Mouse (Mus musculus): Measurements from ENCODE around the gene Tbc1d23.
"Not testable (repeated sequence)": the region's sequence is repeated elsewhere in the genome, so short reads cannot be mapped to it uniquely, and the experiment has no call there.

Gene Tbc1d23

DNA sequence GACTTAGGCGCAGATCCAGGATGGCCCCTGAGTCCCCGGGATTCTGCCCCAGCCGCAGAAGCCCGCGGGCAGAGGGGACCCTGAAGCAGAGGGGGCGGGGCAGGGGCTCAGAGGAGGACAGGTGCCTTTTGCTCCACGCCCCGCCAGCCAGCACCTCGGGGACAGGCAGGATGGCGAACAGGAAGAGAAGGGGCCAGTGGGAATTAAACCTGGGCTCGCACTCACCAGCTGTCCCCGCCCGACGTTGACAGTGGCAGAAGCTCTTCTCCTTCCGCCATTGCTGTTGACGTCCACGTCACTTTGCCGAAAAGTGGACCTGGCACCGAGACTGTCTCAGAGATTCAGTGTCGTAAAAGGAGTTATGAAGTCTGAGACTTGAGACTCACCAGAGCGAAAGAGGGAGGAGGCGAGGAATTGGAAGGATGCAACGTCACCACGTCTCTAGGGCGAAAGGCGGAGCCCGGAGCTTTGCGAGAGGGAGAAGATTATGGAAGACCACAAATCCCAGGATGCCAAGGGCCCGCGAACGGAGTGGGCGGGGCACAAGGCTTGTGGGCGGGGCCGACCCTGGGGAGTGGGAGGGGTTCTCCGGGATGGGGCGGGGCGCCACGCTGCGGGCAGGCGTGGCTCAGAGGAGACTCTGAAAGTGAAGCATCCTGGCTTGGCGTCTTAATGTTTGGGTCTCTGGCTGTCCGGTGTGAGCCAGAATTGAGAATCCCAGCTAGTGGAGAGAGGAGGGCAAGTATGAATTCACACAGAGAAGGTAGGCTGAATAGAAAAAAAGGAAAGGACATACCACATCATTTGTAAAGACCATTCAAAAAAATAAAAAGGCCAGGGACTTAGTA lies at the start of gene Tbc1d23:
TSS of gene Tbc1d23 (minus strand) at position 416 of the 848 bp plus-strand sequence.
- in situ Hi-C loops (cut with MseI, MboI), result no loop called here

GRCm38 (mm10) chr16:57280221-57281217 lies 49.2 kb upstream of the Tbc1d23 start:
- in situ Hi-C loops (cut with MseI, MboI), result no loop called here

DNA sequence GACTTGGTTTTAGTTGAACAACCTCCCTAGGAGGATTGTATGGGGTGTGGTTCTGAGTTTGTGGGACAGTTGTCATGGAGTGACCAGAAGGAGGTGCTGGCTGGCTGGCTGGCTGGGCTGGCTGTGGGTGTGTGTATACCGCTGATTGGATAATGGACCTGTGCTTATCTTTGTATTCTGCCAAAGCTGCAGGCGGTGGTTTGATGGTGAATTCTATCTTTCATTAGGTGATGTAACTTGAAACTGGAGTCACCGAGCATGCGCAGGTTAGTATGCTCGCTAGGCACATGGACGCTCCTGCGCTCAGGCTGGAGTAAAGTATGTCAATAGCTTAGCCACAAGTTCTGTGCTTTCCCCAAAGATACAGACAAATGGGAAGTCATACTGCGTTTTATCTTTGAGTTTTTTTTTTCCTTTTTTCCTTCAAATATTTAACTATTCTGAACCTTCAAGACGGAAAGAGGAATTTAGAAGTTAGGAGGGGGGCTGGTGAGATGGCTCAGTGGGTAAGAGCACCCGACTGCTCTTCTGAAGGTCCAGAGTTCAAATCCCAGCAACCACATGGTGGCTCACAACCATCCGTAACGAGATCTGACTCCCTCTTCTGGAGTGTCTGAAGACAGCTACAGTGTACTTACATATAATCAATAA lies 47.8 kb upstream of the Tbc1d23 start:
- in situ Hi-C loops (cut with MseI, MboI), result no loop called here

DNA sequence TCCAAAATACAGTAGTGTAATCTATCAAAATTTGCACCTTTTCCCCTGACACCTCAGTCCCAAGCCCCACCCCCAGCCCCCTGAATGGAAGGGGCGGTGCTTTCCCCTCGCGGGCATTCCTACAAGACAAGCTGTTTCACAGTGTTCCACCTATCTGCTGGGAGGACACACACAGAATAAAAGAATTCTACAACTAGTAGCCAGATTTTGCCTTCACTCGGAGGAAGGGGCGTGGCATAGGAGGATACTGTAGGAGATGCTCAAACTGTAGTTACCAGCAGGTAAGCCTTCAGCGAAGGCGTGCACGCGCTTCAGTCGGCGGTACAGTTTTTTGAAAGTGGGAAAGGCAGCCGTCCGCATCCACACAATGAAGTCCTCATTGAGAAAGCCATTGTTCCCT lies 38.4 kb upstream of the Tbc1d23 start:
- in situ Hi-C loops (cut with MseI, MboI), result no loop called here

DNA sequence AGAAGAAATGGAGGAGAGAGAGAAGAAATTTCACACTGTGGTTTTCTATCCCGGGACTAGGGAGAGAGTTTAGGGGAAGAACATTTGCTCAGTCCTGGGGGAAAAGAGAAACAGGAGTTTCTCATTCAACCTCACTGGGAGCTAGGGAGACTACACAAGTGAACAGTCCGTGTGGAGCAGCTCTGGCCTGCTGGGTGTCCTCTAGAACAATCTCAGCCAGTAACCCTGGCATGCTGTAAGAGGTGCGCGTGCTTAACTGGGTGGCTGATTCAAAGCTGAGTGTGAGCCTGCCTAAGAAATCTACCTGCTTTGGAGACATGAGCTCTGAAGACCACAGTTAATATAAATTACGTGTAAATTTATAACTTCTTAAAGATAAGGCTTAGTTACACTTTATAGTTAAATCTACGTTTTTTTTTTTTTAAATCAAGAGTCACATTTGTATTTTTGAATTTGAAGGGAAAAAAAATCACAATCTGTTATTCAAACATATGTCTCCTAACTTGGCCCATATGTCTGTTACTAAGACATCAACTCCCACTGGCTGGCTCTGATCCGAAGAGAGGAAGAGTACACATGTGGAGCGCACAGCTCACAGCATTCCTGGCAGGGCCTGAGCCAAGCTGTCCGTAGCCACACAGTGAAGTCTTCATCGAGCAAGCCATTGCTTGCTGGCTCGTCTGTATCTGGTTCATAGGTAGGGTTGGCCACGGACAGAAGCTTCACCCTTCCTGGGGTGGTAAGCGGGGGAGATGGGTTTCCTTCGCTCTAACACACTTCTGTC lies 36.9 kb upstream of the Tbc1d23 start:
- in situ Hi-C loops (cut with MseI, MboI), result no loop called here

- in situ Hi-C loops (cut with MseI, MboI), result no loop called here
Observed at GRCm38 (mm10) chr16:57267068-57267467, 35.8 kb upstream of the Tbc1d23 start.

DNA sequence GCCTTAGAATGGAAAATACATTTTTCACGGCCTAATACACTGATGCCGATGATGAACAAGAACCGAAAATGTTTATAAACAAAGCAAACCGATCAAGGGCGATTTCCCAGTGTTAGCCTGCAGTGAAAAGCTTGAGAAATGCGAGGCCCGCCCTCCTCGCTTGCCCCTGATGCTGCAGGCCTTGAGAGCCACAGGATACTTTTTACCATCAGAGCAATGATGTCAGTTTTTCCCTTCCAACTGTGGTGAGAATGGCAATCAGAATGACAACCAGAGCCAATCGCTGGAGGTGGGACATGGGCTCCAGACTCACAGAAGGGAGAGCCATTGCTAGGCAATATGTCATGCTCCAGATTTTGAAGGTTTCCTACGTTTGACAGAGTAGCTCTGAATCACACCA lies 28.8 kb upstream of the Tbc1d23 start:
- in situ Hi-C loops (cut with MseI, MboI), result no loop called here

GRCm38 (mm10) chr16:57259356-57260083 lies 28.2 kb upstream of the Tbc1d23 start:
- in situ Hi-C loops (cut with MseI, MboI), result no loop called here

- in situ Hi-C loops (cut with MseI, MboI), result no loop called here
Observed at GRCm38 (mm10) chr16:57251589-57252421, 20.5 kb upstream of the Tbc1d23 start.

DNA sequence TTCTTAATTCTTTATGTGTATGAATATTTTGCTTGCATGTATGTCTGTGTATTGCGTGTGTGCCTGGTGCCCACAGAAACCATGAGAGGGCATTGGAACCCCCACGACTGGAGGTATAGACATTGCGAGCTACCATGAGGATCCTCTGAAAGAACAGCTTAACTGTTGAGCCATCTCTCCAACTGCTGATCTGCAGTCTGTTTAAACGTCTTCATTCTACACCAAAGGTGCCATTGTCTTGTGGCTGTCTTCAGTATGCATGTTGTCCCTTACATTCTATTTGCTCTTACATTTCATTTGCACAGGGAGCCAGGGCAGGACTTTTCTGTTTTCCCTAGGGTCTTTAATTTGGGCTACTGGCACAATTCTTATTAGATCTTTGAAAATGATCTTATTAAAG lies 19.7 kb upstream of the Tbc1d23 start:
- in situ Hi-C loops (cut with MseI, MboI), result no loop called here

DNA sequence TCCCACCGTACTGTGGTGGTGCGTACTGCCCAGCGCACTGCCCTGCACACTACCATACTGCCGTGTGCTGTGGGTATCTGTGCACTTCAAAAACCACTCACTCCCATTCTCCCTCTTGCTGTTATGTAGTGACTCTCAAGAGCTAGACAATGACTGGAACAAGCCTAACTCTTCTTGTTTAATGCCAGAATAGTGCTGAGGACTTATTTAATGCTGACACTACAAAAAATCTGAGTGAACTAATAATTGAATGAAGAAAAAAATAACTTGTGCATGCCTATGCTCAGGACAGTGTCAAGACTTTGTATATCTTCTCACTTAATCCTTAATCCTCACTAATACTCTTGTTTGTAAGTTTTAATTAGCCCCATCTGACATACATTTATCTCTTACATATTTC lies 16.2 kb upstream of the Tbc1d23 start:
- in situ Hi-C loops (cut with MseI, MboI), result loop anchor here in 1 of 2 experiments (5.0 to 10.0 kb wide), 2 partner anchors 150 to 327 kb away; no protein-coding TSS in a partner anchor

GRCm38 (mm10) chr16:57246596-57246995 lies 15.3 kb upstream of the Tbc1d23 start:
- in situ Hi-C loops (cut with MseI, MboI), result loop anchor here in 1 of 2 experiments (5.0 to 10.0 kb wide), 2 partner anchors 151 to 328 kb away; no protein-coding TSS in a partner anchor

- in situ Hi-C loops (cut with MseI, MboI), result loop anchor here (5.0 to 10.0 kb wide), 3 partner anchors 153 to 338 kb away; no protein-coding TSS in a partner anchor
Observed at GRCm38 (mm10) chr16:57243858-57244248, 12.5 kb upstream of the Tbc1d23 start.

GRCm38 (mm10) chr16:57243205-57243857 lies 12.0 kb upstream of the Tbc1d23 start:
- in situ Hi-C loops (cut with MseI, MboI), result loop anchor here (5.0 to 10.0 kb wide), 3 partner anchors 154 to 339 kb away; no protein-coding TSS in a partner anchor

GRCm38 (mm10) chr16:57242857-57243204 lies 11.5 kb upstream of the Tbc1d23 start:
- in situ Hi-C loops (cut with MseI, MboI), result loop anchor here (5.0 to 10.0 kb wide), 3 partner anchors 154 to 339 kb away; no protein-coding TSS in a partner anchor

GRCm38 (mm10) chr16:57235871-57236510 lies 4.7 kb upstream of the Tbc1d23 start:
- in situ Hi-C loops (cut with MseI, MboI), result no loop called here

GRCm38 (mm10) chr16:57231937-57232310 lies 620 bp upstream of the Tbc1d23 start:
- in situ Hi-C loops (cut with MseI, MboI), result not testable (repeated sequence)

DNA sequence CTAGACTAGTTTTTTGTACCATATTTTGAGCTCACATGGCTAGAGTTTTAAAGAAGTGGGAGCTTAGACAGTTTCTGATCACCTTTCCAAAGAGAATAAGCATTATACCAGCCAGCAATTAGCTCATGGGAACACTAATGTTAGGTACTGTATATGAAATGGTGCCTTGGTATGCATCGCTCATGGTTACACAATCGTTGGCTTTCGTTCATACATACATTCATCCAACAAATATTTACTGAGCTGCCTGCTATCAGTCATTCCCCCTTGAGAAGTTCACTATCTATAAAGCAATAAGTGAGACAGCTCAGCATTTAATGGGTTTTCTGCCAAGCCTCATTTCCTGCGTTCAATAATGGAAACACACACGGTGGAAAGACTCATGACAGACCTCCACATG lies 4.9 kb downstream of the Tbc1d23 start:
- in situ Hi-C loops (cut with MseI, MboI), result no loop called here

Measured in mouse trophoblast stem cell (cell line).